Mouse (Mus musculus): Measurements from ENCODE around the gene Ces1g. TPM values are rescaled to one million over a fixed set of nuclear protein-coding genes. Genes with fewer than 3 reads are reported as not detected.

Gene Ces1g
- total RNA-seq, 4 experiments from 2014 or later = not detected

Other genes starting within 250 kb of the Ces1g start
- gene Ces1c, start 206.0 kb downstream of the Ces1g start, total RNA-seq (2022) = not detected
- gene Ces1d, start 139.5 kb downstream of the Ces1g start, total RNA-seq (2022) = 1 to 10 TPM in 2 of 4 experiments, under 1 TPM in 2; 0.33 to 2.1 (median 1.1) TPM
- not detected for gene Ces1e, start 107.7 kb downstream of the Ces1g start, total RNA-seq (2022)
- gene Ces1f, start 57.6 kb downstream of the Ces1g start, total RNA-seq (2022) = not detected
- not detected for gene Ces1h, start 42.4 kb upstream of the Ces1g start, total RNA-seq (2022)
- gene Ces5a, start 198.5 kb upstream of the Ces1g start, total RNA-seq (2022) = 1 to 10 TPM in 3 of 4 experiments, under 1 TPM in 1; 0.89 to 2.0 (median 1.5) TPM

Data from layer of hippocampus, adult 8-10 months (tissue).